Mouse (Mus musculus): ENCODE data around the gene Tbc1d23.

DNA sequence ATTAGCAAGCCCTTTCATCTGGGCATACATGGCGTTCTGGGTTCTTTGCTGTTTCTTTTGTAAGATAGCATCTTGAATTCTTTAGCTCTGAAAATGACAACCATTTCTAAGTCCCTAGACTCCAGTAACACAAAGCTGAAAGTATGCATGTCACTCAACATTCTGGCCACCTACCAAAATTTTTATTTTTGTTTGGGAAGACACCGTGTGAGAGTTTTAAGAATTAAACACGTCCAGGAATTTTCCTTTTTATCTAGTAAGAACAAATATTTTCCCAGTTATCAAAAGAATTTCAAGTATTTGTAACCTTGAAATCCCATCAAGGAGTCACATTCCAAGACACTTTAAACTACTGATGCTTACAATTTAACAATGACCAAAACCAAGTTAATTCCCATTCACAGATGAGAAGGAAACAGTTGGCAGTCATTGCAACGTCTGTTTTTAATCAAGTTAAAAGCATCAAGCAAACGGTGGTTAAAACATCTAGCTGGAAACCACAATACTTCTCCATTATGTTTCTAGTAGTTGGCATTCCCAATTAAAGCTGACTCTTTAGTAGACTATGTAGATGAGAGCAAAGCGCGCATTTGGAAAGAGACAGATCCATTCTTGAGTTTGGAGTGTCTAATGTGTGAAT is 4.7 kb upstream of the Tbc1d23 start:
- TF ChIP-seq POLR2A (IDR thresholded peaks at IDR 0.05; ENCODE audit: low read depth, low read length): no peak
- no peak for TF ChIP-seq CTCF (conservative IDR thresholded peaks at IDR 0.05; ENCODE audit: insufficient read depth, insufficient read length, low read depth, low read length)

Data from kidney, adult 2 months (tissue).